Mouse (Mus musculus) WW6 (cell line): ENCODE results near the gene P2rx5.

Experiments used
- DNase-seq: peaks from one replicate; pipeline ENCODE4 v3.0.0-alpha.2; 2013; ENCODE audit warnings: low read depth, low spot score

P2rx5 gene

DNA sequence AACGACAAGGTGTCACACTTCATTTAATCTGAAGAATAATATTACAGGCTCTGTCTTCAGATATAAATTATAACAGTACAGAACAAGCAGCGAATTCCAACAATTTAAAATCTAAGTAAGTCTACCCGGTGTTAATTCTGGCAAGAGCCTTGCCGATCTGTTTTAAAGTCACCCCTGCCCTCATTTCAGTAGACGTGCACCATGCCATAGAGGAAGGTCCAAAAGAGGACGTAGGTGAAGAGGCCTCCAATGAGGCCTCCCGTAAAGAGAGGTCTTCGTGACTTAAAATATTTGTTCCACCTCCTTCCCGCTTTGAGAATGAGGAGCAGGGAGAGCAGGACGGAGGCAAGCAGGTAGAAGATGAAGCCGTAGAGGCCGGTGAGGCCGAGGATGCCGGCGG lies 16.0 kb downstream of the P2rx5 start:
- no peak for DNase-seq

DNA sequence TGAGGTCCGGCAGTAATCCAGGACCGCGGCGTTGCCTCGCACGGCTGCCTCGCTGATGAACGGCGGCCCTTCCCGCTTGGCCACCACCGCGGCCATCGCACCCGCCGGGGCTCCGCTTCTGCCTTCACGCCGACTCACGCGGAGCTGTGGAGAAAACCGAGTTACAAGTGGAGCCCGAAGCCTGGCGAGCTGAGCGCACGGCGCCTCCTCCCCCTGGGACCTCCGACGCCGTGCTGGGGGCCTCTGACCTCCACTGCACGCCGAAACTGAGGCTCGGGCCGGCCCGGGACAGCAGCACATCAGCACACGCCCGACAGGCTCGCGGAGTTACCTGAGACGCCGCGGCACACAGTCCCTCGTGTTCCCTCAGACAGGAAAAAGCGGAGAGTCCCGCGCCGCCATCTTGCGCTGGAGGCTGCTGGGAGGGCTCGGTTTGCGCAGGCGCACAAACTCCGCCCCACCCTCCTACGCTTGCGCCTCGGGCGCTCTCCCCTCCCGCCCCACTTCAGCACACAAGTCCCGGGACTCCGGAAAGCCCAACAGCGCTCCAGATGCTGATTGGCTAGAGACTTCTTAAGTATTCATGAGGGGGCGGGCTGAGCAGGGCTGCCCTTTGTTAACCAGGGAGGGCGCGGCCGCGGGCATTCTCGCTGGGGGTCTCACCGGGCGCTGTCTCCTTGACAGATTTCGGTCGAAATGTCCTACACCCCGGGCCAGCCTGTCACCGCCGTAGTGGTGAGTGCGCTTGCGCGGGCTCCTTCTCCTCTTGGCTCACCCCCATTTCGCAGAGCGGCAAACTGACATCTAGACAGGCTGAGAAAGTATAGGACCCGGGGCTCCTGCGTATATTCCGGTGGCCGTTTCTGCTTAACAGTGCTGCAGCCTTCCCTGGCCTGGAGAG lies 16.6 kb downstream of the P2rx5 start, which contains the start of the genes Emc6 and Tax1bp3:
Emc6 (minus strand) TSS at position 430 of the 901 bp plus-strand sequence.
Tax1bp3 (plus strand) TSS at position 476 of the 901 bp plus-strand sequence.
- DNase-seq, result peak; percentile 99

GRCm38 (mm10) chr11:73177509-73177875 lies 17.3 kb downstream of the P2rx5 start:
- no peak for DNase-seq

GRCm38 (mm10) chr11:73177895-73178294 lies 17.7 kb downstream of the P2rx5 start:
- no peak for DNase-seq

- no peak for DNase-seq
Observed at GRCm38 (mm10) chr11:73185872-73186615, 25.8 kb downstream of the P2rx5 start.

- DNase-seq, result no peak
Observed at GRCm38 (mm10) chr11:73187231-73187630, 27.0 kb downstream of the P2rx5 start.

GRCm38 (mm10) chr11:73193047-73193446 lies 32.8 kb downstream of the P2rx5 start:
- DNase-seq, result no peak

- DNase-seq, result no peak
Observed at GRCm38 (mm10) chr11:73194444-73194843, 34.2 kb downstream of the P2rx5 start.

GRCm38 (mm10) chr11:73198190-73198589 lies 38.0 kb downstream of the P2rx5 start:
- no peak for DNase-seq

GRCm38 (mm10) chr11:73198603-73199229 lies 38.5 kb downstream of the P2rx5 start, which contains the start of gene Ctns:
TSS of gene Ctns (minus strand) at chr11:73199042.
- peak; percentile 77 for DNase-seq

DNA sequence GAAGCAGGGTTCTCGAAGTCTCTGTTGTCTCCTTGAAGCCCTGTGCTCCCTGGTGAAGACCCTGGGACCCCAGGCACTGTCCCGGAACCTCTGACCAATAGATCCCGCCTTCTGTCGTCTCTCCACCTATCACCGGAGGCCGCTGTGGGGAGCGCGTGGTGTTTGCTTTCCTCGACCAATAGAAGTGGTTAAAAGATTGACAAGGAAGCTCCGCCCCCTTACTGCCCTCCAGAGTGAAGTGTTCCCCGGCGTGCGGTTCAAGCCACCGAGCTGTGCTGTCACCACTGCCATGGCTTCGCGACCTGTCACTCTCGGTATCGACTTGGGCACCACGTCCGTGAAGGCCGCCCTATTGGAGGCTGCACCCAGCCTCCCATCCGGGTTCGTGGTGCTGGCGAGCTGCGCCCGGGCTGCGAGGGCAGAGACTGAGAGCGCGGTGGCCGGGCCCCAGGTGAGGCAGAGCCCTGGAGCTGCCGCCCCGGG lies 39.0 kb downstream of the P2rx5 start, which contains the start of gene Shpk:
Shpk (plus strand) TSS at position 231 of the 483 bp plus-strand sequence.
- peak; percentile 90 for DNase-seq

DNA sequence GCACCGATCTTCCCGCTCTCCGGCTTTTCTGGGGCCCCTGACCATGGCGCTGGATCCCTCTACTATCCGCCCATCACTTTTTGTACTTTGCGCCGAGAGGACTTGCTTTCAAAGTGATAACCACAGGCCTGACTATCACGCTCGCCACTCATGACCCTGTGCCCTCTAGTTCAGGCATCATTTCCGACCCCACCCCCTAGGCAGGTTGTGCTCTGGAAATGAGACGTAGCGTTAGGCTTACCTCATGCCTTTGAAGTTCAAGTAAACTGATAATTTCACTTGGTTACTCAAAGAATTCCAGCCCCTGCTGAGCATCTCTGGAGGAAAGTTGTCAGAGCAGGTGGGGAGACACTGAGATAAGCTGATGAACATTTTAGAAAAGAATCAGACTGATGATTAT lies 39.7 kb downstream of the P2rx5 start:
- DNase-seq, result no peak

DNA sequence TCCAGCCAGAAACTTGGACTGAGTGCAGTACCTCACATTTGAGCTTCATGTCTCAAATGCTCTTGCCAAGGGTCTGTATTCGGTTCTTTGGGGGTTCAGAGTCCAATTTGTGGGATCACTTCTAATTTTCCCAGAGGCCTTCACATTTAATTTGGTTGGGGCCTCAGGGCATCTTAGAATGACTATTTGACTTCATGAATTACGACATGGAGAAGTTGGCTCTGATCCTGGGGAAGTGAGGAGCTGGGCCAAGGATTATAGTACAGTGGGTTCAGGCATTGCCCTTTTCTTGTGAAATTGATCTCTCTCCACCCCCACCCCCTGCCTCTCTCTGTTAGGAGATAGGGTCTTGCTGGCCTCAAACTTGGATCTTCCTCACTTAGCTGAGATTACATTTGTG lies 40.8 kb downstream of the P2rx5 start:
- no peak for DNase-seq

- no peak for DNase-seq
Observed at GRCm38 (mm10) chr11:73201597-73201996, 41.4 kb downstream of the P2rx5 start.

GRCm38 (mm10) chr11:73203895-73204294 lies 43.7 kb downstream of the P2rx5 start:
- no peak for DNase-seq

DNA sequence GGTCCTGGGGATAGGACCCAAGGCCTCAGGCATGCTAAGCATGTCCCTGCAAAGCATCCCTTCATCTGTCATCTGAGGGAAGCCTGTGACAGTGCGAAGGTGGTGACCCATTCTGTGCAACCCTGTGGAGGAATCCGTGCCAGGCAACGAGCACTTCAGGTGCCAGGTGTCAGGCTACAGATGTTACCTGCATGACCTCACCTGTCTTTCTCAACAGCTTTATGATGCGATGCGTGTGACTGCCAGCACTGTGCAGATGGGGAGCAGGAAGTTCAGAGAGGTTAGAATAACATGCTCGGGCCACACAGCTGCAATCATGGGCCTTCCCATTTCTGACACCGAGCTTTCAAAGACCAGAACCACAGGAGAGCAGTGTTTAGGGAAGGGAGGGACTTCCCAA lies 45.0 kb downstream of the P2rx5 start:
- no peak for DNase-seq

DNA sequence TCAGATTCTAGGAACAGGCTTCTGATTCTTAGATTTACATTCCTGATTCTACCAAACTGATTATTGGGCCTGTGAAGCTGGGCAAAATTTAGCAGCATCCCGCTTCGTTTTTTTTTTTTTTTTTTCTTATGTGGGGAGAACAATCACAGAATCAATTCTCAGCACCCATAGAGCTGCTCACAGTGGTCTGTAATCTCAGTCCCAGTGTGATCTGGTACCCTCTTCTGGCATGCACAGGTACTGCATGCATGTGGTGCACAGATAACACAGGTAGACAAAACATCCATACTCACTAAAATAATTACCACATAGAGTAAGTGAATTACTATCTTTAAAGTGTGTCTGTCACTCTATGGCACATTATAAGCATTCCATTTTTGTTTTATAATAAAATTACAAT lies 47.4 kb downstream of the P2rx5 start:
- DNase-seq, result no peak

GRCm38 (mm10) chr11:73213956-73214355 lies 53.7 kb downstream of the P2rx5 start:
- DNase-seq, result no peak

DNA sequence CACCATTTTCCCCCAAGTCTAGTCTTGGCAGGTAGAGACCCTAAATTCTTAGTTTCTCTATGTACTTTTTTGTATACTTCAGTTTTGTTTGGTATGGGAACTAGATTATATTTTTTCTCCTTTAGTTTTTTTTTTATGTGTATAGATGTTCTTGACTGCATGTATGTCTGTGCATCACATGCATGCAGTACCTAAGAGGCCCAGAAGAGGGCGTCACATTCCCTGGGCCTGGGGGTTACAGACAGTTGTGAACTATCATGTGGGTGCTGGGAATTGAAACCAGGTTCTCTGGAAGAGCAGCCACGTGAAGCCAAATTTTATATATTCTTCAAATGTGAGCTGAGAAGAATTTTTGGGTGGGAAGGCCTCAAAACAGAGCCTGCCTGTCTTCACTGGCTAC lies 59.5 kb downstream of the P2rx5 start:
- no peak for DNase-seq

DNA sequence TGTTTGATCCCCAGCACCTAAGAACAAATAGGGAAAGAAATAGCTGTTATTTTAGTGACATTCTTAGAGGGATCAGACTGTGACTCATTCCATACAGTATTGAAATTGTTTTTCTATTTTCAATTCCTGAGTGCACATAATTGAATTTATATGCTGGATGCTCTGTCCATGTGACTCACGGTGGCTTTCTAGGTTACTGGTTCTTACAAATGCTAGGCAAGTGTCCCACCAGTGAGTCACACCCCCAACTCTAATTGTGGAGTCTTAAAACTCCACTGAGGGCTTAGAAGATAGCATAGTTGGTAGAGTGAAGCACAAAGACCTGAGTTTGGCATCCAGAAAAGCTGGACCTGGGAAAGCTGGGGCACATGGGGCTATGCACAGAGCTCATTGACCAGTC lies 60.4 kb downstream of the P2rx5 start:
- no peak for DNase-seq
